Mouse (Mus musculus): ENCODE measurements around the gene Carmil1.

Carmil1 gene

GRCm38 (mm10) chr13:24103152-24103551, 177.4 kb downstream of the Carmil1 start:
- DNase-seq (ENCODE audit: low spot score), result no peak

GRCm38 (mm10) chr13:24102256-24102655, 178.3 kb downstream of the Carmil1 start:
- DNase-seq (ENCODE audit: low spot score), result no peak

- no peak for DNase-seq (ENCODE audit: low spot score)
These were observed 179.2 kb downstream of the Carmil1 start for GRCm38 (mm10) chr13:24101157-24102130.

GRCm38 (mm10) chr13:24100516-24101094, 180.0 kb downstream of the Carmil1 start:
- DNase-seq (ENCODE audit: low spot score), result no peak

- DNase-seq (ENCODE audit: low spot score), result no peak
These were observed 184.0 kb downstream of the Carmil1 start for GRCm38 (mm10) chr13:24096573-24096972.

- no peak for DNase-seq (ENCODE audit: low spot score)
These were observed 185.6 kb downstream of the Carmil1 start for GRCm38 (mm10) chr13:24094825-24095547.

- DNase-seq (ENCODE audit: low spot score), result no peak
These were observed 187.5 kb downstream of the Carmil1 start for GRCm38 (mm10) chr13:24093108-24093507.

GRCm38 (mm10) chr13:24092073-24092472, 188.5 kb downstream of the Carmil1 start:
- no peak for DNase-seq (ENCODE audit: low spot score)

GRCm38 (mm10) chr13:24082153-24082552, 198.4 kb downstream of the Carmil1 start:
- DNase-seq (ENCODE audit: low spot score), result no peak

- no peak for DNase-seq (ENCODE audit: low spot score)
These were observed 198.9 kb downstream of the Carmil1 start for GRCm38 (mm10) chr13:24081698-24082097.

GRCm38 (mm10) chr13:24072588-24072987, 208.0 kb downstream of the Carmil1 start:
- no peak for DNase-seq (ENCODE audit: low spot score)

GRCm38 (mm10) chr13:24067553-24067952, 213.0 kb downstream of the Carmil1 start:
- DNase-seq (ENCODE audit: low spot score), result no peak

GRCm38 (mm10) chr13:24065536-24065935, 215.1 kb downstream of the Carmil1 start:
- no peak for DNase-seq (ENCODE audit: low spot score)

- no peak for DNase-seq (ENCODE audit: low spot score)
These were observed 217.8 kb downstream of the Carmil1 start for GRCm38 (mm10) chr13:24062770-24063169.

GRCm38 (mm10) chr13:24055072-24055869, 225.3 kb downstream of the Carmil1 start:
- no peak for DNase-seq (ENCODE audit: low spot score)

GRCm38 (mm10) chr13:24051496-24051895, 229.1 kb downstream of the Carmil1 start:
- DNase-seq (ENCODE audit: low spot score), result no peak

GRCm38 (mm10) chr13:24050330-24050729, 230.3 kb downstream of the Carmil1 start:
- no peak for DNase-seq (ENCODE audit: low spot score)

- no peak for DNase-seq (ENCODE audit: low spot score)
These were observed 231.1 kb downstream of the Carmil1 start for GRCm38 (mm10) chr13:24049267-24050034.

GRCm38 (mm10) chr13:24048611-24049010, 232.0 kb downstream of the Carmil1 start:
- DNase-seq (ENCODE audit: low spot score), result no peak

- DNase-seq (ENCODE audit: low spot score), result no peak
These were observed 235.3 kb downstream of the Carmil1 start for GRCm38 (mm10) chr13:24045271-24045670.

GRCm38 (mm10) chr13:24040221-24040620, 240.4 kb downstream of the Carmil1 start:
- DNase-seq (ENCODE audit: low spot score), result no peak

Measured in urinary bladder, postnatal 25 days (tissue).